Mouse (Mus musculus) midbrain, embryonic 12.5 days (tissue): Measurements from ENCODE around the gene Olfr1358. TPM values are rescaled to one million over a fixed set of nuclear protein-coding genes. Genes with fewer than 3 reads are reported as not detected.

Experiments used
- microRNA-seq: library from miRNA; unstranded; fragments of <30 nt; microRNA quantifications from one replicate; pipeline ENCODE4, GENCODE M21; 2017
- polyA plus RNA-seq: library from polyadenylated mRNA; unstranded; fragments of >200 nt; fragmentation: Nextera tagmentation; extraction: Ambion mirVana; gene quantifications from 2 replicates; pipeline ENCODE4 v1.2.1, GENCODE M21; 2016

Olfr1358 gene
- polyA plus RNA-seq, 1 experiment from 2014 or later = not detected

Small RNA genes lying within 50 kb of the gene (microRNA-seq; reads per million reads assigned to microRNA genes)
- gene Gm27541 = not detected

Other genes starting within 250 kb of the Olfr1358 start
- 58.2 TPM in 2 replicates for gene Agpat3, start 164.9 kb upstream of the Olfr1358 start, polyA plus RNA-seq
- gene Rrp1, start 104.4 kb upstream of the Olfr1358 start, polyA plus RNA-seq = 320 and 330 TPM in 2 replicates
- 112 and 114 TPM in 2 replicates for gene Cstb, start 91.8 kb upstream of the Olfr1358 start, polyA plus RNA-seq
- gene Pdxk, start 52.5 kb upstream of the Olfr1358 start, polyA plus RNA-seq = 10.0 and 10.9 TPM in 2 replicates
- gene Ilvbl, start 56.9 kb downstream of the Olfr1358 start, polyA plus RNA-seq = 37.5 and 43.6 TPM in 2 replicates
- gene Syde1, start 74.5 kb downstream of the Olfr1358 start, polyA plus RNA-seq = 7.4 and 8.8 TPM in 2 replicates
- gene Olfr1357, start 100.6 kb downstream of the Olfr1358 start, polyA plus RNA-seq = not detected in 2 replicates
- gene Casp14, start 200.9 kb downstream of the Olfr1358 start, polyA plus RNA-seq = not detected in 2 replicates
- gene Ccdc105, start 235.6 kb downstream of the Olfr1358 start, polyA plus RNA-seq = 0.17 TPM in 2 replicates